Mouse (Mus musculus) embryonic fibroblast, embryonic 13.5 days (primary cell): ENCODE data around the gene Plcd1. TPM values are rescaled to one million over a fixed set of nuclear protein-coding genes. Genes with fewer than 3 reads are reported as not detected.

ENCODE experiments used
- H3K27ac ChIP-seq: 2 replicates; pipeline ENCODE4 v1.5.1; 2012; ENCODE audit warnings: low read length, control low read depth, inconsistent platforms; ENCODE audit not compliant: insufficient read depth
- H3K4me1 ChIP-seq: 2 replicates; pipeline ENCODE4 v1.6.1; 2011; ENCODE audit warnings: low read length; ENCODE audit not compliant: control insufficient read depth, insufficient read depth
- H3K4me3 ChIP-seq: 2 replicates; pipeline ENCODE4 v1.5.1; 2011; ENCODE audit warnings: mild to moderate bottlenecking, control low read depth, low read length; ENCODE audit not compliant: insufficient read depth
- CTCF ChIP-seq: IDR thresholded peaks from 2 replicates; pipeline ENCODE4 v1.5.1; 2011; ENCODE audit warnings: mild to moderate bottlenecking, control low read depth, low read length, moderate library complexity, borderline replicate concordance; ENCODE audit not compliant: insufficient read depth
- POLR2A ChIP-seq: IDR thresholded peaks from 2 replicates; pipeline ENCODE4 v1.6.1; 2011; ENCODE audit warnings: low read depth, mild to moderate bottlenecking, control low read depth, low read length, moderate library complexity
- polyA plus RNA-seq: library from polyadenylated mRNA; stranded (reverse); fragments of >200 nt; gene quantifications from 2 replicates; pipeline ENCODE4 v1.2.4, GENCODE M21; 2011; ENCODE audit warnings: low read depth; ENCODE audit not compliant: missing spikeins, insufficient read length

The Plcd1 gene
- polyA plus RNA-seq, 1 experiment = 28.3 TPM

- Histone ChIP-seq H3K4me1 (peaks cover 3% of the 10 kb centered on the region; the same call in 1 of the 2 replicates), H3K27ac (no peak overlapping the region), H3K4me3 (no peak overlapping the region)
- TF ChIP-seq POLR2A = no peak
- TF ChIP-seq CTCF = no peak
Observed at GRCm38 (mm10) chr9:119028226-119029195, 64.8 kb downstream of the Plcd1 start.

DNA sequence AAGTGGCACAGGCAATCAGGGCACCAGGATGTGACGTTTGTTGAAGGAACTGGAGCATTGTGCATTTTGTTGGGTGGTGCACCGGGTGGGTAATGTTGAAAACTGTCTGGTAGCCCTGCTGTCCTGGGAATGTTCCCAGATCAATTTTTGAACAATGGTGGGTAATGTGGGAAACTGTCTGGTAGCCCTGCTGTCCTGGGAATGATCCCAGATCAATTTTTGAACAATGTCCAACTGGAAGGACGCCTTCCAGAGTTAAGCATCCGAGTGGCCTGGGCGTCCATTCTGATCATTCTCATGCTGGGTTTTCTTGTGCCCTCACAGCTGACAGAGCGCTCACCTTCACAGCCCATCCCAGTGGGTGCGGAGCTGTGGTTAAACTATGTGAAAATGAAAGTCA is 66.0 kb downstream of the Plcd1 start:
- no peak overlapping the region for H3K4me3 ChIP-seq
- TF ChIP-seq POLR2A = no peak
- TF ChIP-seq CTCF = no peak
- no peak overlapping the region for H3K27ac ChIP-seq
- no peaks in the 10 kb centered on the region for H3K4me1 ChIP-seq

DNA sequence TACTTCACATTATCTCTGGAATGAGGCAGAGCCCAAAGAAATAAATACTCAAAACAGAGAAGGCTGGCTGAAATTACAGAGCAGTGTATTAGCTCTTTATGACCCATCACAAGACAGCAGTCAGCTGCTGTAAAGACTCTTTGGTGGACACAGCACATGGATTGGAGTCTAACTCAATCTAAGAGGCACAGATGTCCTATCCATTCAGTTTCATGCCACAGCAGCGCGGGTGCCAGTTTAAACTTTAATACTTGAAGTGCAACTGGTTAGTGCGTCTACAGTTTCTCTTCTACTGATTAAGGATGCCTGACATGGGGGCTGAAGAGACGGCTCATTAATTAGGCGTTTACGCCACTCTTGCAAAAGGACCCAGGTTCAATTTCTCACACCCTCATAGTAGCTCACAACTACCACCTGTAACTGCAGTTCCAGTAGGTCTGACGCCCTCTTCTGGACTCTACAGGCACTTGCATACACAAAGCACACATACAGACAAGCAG is 67.4 kb downstream of the Plcd1 start:
- no peak overlapping the region for H3K4me3 ChIP-seq
- TF ChIP-seq CTCF (no peak), POLR2A (no peak)
- H3K27ac ChIP-seq = no peak overlapping the region
- H3K4me1 ChIP-seq = no peaks in the 10 kb centered on the region

DNA sequence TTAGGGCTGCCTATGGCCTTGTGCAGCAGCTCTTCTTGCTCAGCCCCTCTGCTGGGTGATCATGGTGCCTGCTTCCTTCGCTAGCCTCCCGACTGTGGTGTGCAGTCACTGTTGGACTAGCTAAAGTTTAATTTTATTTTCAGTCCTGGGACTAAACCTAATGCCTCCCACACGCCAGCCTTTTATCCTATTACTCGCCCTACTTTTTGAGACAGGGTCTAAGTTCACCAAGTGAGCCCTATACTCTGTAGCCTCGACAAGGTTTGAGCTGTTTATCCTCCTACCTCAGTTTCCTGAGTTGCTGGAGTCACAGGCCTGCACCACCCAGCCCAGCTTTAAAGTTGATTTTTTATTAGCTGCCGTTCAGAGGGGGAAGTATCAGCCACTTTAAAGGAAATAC is 68.0 kb downstream of the Plcd1 start:
- Histone ChIP-seq H3K4me3 (no peak overlapping the region), H3K4me1 (no peaks in the 10 kb centered on the region), H3K27ac (no peak overlapping the region)
- TF ChIP-seq POLR2A (no peak), CTCF (no peak)

DNA sequence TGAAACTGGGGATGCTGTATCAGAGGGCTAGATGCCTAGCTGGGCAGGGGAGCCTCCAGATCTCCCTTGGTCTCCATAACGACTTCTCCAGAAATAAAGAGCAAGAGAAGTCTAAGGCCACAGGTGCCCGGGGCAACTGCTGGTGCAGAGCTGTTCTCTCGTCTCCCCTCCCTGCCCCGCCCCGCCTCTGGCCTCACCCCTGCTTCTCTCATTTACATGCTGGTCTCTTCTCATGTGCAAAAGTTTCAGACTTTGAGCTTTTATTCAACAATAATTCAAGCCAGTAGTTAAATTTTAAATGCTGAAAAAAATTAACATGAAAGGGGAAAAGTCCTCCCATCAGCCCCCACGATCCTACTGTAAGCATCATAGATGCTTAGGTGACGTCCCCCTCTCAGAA is 71.6 kb downstream of the Plcd1 start:
- Histone ChIP-seq H3K4me1 (no peaks in the 10 kb centered on the region), H3K27ac (no peak overlapping the region), H3K4me3 (no peak overlapping the region)
- TF ChIP-seq POLR2A (no peak), CTCF (no peak)

Other genes starting within 250 kb of the Plcd1 start
- gene Ctdspl, start 167.0 kb downstream of the Plcd1 start, polyA plus RNA-seq = 17.5 and 25.1 TPM in 2 replicates
- gene Vill, start 40.7 kb downstream of the Plcd1 start, polyA plus RNA-seq = 12.5 and 16.5 TPM in 2 replicates
- gene Dlec1, start 9.0 kb upstream of the Plcd1 start, polyA plus RNA-seq = 0.57 and 1.8 TPM in 2 replicates
- gene Acaa1b, start 63.6 kb upstream of the Plcd1 start, polyA plus RNA-seq = 0.98 and 1.0 TPM in 2 replicates
- not detected in 2 replicates for gene Gm47289, start 65.7 kb upstream of the Plcd1 start, polyA plus RNA-seq
- not detected in 2 replicates for gene Slc22a13, start 115.6 kb upstream of the Plcd1 start, polyA plus RNA-seq
- 53.8 and 56.0 TPM in 2 replicates for gene Oxsr1, start 228.9 kb upstream of the Plcd1 start, polyA plus RNA-seq
- gene Acaa1a, start 246.2 kb upstream of the Plcd1 start, polyA plus RNA-seq = 41.4 and 42.4 TPM in 2 replicates
- gene Myd88, start 247.9 kb upstream of the Plcd1 start, polyA plus RNA-seq = 25.8 and 27.7 TPM in 2 replicates